Mouse (Mus musculus): ENCODE results near the gene Tnfsf9. TPM values are rescaled to one million over a fixed set of nuclear protein-coding genes. Genes with fewer than 3 reads are reported as not detected.
"Not testable (repeated sequence)": the region's sequence is repeated elsewhere in the genome, so short reads cannot be mapped to it uniquely, and the experiment has no call there.

Tnfsf9 gene
- total RNA-seq, 1 experiment from 2014 or later, result 0.82 TPM

DNA sequence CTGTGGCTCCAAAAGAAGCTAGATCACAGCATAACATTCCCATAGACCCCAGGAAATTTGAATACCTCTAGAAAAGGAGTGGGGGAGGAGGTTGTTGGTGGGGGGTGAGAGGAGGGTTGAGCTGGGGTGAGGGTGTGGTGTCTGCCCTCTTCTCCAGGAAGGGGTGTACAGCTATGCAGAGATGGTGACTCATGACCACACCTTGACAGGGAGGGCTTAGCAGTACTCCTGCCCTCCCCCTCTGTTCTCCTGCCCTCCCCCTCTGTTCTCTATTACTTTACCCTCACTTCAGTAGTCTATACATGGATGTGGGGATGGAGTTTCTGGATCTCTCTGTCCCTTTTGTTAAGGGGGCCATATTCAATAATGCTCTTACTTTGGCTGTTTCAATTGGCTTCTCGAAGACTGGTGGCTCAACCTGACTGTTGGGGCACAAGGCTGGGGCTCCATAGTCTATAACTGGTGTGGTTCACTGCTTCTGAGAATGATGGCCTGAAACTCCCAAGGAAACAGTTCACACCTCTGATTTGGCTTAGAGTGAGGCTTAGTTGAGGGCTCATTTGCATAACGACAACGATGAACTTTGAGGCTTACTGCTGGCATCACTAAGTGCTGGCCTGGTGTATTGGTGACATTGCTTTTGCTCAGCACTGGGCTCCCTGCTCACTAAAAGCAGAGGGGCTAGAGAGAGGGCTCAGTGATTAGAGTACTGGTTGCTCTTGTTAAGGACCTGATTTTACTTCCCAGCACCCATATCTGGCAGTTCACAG lies 20.9 kb downstream of the Tnfsf9 start:
- ATAC-seq (replicated peaks; ENCODE audit: low read depth, poor library complexity, severe bottlenecking), result no peak

DNA sequence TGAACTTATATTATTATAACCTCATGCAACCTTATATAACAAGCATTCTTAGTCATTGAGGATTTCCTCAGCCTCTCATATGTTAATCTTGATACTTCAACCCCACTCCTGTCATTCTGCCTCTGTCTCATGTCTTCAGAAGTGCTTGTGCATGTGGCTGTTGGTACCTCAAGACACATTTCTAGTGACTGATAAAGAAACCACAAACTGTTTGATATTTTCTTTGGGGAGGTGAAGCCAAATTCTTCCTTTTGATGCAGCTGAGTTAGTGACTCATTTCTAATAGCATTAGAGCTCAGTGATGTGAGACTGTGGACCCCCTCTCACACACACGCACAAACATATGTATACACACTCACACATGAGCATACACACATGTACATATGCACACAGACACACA lies 26.7 kb downstream of the Tnfsf9 start:
- ATAC-seq (replicated peaks; ENCODE audit: low read depth, poor library complexity, severe bottlenecking), result peak; percentile 71

DNA sequence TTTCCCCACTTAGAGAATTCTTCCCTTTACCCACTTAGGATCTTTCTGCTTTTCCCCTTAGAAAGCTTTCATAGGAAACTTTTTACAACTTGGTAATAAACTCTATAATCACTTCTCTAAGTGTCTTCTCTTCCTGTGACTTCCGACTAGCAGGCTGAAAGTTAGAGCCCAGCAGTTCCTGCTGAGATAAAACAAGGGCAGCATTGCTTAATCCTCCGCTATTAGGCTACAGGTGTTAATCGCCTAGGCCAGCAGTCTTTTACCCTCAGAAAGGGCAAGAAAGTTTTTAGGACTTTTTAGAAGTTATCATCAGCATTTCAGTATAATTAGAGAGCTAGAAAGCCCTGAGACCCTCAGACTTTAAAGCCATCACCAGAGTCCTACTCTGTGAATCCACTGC lies 28.9 kb downstream of the Tnfsf9 start:
- ATAC-seq (replicated peaks; ENCODE audit: low read depth, poor library complexity, severe bottlenecking), result not testable (repeated sequence)

DNA sequence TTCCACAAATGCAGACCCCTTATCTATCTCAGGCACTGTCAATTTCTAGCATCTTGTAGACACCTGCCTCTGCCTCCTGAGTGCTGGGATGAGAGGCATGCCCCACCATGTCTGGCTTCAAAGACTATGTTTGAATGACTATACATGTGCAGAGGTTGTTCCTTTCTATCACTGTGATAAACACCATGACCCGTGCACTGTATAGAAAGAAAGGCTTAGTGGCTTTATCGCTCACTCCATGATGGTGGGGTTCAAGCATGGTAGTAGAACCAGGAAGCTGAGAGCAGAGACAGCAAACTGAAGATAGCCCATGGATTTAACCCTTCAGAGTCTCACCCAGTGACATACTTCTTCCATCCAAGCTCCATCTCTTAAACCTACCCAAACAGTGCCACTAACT lies 29.6 kb downstream of the Tnfsf9 start:
- no peak for ATAC-seq (replicated peaks; ENCODE audit: low read depth, poor library complexity, severe bottlenecking)

DNA sequence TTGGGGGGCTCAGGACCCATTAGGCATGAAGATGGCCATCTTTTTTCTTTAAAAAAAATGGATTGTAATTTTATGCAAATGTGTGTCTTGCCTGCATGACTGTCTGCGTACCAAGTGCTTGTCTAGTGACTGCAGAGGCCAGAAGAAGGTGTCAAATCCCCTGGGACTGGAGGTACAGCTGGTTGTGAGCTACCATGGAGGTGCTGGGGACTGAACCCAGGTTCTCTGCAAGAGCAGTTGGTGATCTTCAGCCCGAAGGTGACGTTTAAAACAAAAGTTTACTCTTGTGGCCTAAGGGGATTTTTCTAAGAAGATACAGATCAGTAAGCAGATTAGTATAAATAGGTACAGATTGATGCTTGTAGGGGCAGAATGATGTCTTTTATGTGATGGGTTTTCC lies 30.5 kb downstream of the Tnfsf9 start:
- no peak for ATAC-seq (replicated peaks; ENCODE audit: low read depth, poor library complexity, severe bottlenecking)

DNA sequence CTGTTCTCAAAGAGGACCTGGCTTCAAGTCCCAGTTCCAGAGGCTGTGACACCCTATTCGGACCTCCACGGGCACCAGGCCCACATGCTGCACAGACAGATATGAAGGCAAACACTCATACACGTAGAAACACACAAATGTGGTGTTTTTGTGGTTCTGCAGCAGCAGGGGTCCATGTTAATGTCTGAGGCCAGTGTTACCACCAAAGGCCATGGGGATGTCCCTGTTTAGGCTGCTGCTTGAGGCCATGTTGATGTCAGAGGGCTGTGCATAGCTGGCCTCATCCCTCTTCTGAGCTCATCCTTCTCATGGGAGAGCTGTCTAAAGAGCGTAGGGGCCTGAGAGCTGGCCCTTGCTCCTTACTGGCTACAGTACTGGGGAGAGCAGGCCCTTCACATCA lies 33.6 kb downstream of the Tnfsf9 start:
- no peak for ATAC-seq (replicated peaks; ENCODE audit: low read depth, poor library complexity, severe bottlenecking)

DNA sequence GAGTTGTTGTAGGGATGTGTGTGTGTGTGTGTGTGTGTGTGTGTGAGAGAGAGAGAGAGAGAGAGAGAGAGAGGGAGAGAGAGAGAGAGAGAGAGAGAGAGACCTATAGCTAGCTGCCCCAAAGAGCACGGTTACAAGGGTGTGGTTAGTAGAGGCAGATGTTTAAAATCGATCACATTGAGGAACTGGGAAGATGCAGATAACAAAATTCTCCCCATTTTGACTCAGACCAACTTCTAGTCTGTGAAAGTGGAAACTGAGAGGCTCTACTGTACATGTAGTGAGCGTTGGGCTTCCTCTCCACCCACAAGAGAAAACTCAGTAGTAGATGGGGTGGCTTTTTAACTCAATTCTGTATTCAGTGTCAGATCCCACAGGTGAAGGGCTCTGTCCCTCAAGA lies 34.6 kb downstream of the Tnfsf9 start:
- ATAC-seq (replicated peaks; ENCODE audit: low read depth, poor library complexity, severe bottlenecking), result no peak

DNA sequence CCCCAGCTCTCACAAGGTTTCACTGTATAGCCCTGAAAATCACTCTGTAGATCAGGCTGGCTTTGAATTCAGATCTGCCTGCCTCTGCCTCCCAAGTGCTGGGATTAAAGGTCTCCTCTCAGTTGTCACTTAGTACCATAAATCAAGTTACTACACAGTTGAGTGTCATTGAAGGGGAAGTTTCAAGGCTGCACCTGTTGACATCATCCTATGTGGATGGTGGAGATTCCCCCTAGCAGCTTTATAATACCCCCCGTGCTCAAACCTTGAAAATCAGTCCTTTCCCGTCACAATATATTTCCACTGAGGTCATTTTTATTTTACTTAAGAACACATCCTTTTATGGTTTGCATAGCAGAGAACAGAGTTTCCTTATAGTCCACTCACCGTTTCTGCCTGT lies 38.6 kb downstream of the Tnfsf9 start:
- no peak for ATAC-seq (replicated peaks; ENCODE audit: low read depth, poor library complexity, severe bottlenecking)

DNA sequence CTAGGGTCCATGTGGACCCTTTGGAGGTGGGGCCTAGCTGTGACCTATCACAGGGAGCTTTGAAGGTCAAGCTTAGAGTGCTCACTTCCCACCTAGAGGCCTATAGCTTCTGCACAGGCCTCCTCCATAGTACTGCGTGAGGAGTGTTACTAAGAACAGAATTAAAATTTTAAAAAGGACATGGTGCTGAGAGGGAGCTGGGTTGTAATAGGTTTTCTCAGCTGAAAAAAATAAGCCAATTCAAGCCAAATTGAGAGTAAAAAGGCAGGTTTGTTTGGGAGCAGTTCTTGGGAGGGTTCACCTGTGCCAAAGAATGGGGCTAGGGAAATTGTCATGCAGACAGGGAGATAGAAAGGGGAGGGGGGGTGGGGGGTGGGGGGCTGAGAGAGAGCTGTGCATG lies 40.0 kb downstream of the Tnfsf9 start:
- no peak for ATAC-seq (replicated peaks; ENCODE audit: low read depth, poor library complexity, severe bottlenecking)

DNA sequence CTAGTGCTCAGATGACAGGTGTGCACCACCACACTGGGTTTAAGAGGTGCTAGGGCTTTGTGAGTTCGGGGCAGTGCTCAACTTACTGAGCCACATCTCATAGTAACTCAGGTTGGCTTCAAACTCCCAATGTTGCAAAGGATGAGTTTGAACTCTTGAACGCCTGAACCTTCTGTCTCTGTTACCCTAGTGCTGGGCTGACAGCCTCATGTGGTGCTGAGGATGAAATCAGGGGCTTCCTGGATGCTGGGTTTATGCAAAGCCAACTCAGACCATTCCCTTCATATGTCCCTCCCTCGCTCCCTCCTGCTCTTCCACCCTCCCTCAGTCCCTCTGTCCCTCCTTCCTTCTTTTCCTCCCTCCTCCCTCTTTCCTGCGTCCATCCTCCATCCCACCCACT lies 43.2 kb downstream of the Tnfsf9 start:
- ATAC-seq (replicated peaks; ENCODE audit: low read depth, poor library complexity, severe bottlenecking), result no peak

DNA sequence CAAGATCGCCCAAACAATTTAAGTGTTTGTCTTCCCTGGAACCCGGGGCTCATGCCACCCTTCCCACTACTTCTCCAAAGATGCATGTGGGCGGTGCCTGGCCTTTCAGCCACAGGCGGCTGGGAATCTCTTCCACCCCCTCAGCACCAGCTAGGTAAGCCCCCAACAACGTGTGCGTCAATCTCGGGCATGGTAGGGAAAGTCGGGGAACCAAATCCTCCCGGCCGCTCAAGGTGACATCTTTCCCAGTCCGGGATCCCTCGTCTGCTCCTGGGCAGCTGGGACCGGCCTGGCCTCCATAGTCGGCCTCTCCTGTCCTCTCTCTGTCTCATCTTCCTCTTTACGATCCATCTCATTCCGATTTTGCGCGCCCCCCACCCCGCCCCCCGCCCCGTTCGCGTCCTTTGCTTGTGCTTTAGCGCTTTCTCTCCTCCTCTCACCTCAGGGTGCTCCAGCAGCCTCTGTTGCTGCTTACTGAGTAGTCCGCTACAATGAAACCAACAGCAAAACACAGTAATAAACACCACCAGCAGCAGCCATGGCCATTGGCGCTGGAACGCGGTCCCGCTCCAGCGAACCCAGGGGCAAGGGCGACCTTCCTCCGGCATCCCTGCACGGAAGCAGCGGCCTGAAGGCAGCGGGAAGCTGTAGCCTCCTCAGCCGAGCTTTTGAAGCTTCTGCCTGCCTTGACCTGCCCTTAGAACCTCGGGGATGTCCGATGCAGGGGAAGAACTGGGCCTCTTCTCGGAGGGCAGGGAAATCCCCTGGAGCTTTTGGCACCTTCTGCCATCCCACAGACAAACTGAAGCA lies 44.1 kb downstream of the Tnfsf9 start, which contains the start of gene Cd70:
Gene Cd70 (minus strand): TSS at position 784 of the 810 bp plus-strand sequence.
- peak; percentile 34 for ATAC-seq (replicated peaks; ENCODE audit: low read depth, poor library complexity, severe bottlenecking)

DNA sequence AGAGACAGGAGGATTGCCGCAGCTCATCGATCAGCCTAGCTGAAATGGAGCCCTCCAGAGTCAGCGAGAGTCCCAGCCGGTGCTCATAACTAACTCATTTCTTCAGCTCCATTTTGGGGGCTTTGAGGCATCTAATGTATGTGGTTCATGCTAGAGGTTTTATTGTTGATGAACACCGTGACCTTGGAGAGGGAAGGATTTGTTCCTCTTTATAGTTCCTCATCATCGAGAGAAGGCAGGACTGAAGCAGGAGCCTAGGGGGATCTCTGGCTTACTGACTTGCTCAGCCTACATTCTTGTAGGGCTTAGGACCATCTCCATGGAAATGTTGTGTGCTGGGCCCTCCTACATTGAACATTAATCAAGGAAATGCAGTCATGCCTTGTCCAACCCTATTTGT lies 47.9 kb downstream of the Tnfsf9 start:
- ATAC-seq (replicated peaks; ENCODE audit: low read depth, poor library complexity, severe bottlenecking), result peak; percentile 66

DNA sequence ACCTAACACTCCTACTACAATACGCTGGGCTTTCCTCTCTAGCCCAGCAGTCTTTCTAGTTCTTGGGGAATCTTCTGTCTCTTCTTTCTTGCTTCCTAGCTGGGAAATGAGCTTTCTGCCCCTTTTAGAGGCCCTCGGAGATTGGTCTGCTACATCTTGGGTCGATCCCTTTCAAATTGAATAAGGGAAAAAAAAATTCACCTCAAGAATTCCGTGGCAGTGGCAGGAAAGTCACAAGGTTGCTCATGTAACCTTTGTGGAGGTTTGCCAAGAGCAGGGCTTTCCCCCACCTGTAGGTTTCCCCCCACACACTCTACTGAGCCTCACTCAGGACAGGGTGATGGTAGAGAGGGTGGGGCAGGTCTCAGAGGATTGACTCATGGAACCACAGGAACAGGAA lies 48.7 kb downstream of the Tnfsf9 start:
- no peak for ATAC-seq (replicated peaks; ENCODE audit: low read depth, poor library complexity, severe bottlenecking)

Other genes with a start within 250 kb of the Tnfsf9 start
- not detected in 2 replicates for gene Acsbg2, start 230.9 kb upstream of the Tnfsf9 start, total RNA-seq (2017)
- gene 1700061G19Rik, start 229.8 kb upstream of the Tnfsf9 start, total RNA-seq (2017), result 0.05 TPM in 1 of 2 replicates, not detected in the other
- 22.4 and 23.7 TPM in 2 replicates for gene Mllt1, start 169.9 kb upstream of the Tnfsf9 start, total RNA-seq (2017)
- not detected in 2 replicates for gene Acer1, start 123.2 kb upstream of the Tnfsf9 start, total RNA-seq (2017)
- gene Clpp, start 115.0 kb upstream of the Tnfsf9 start, total RNA-seq (2017), result 73.8 and 96.9 TPM in 2 replicates
- 16.0 and 30.3 TPM in 2 replicates for gene Alkbh7, start 108.0 kb upstream of the Tnfsf9 start, total RNA-seq (2017)
- gene Pspn, start 105.3 kb upstream of the Tnfsf9 start, total RNA-seq (2017), result not detected in 2 replicates
- gene Gtf2f1, start 94.0 kb upstream of the Tnfsf9 start, total RNA-seq (2017), result 108 and 124 TPM in 2 replicates
- gene Gm17949, start 93.9 kb upstream of the Tnfsf9 start, total RNA-seq (2017), result not detected in 2 replicates
- gene Khsrp, start 73.8 kb upstream of the Tnfsf9 start, total RNA-seq (2017), result 90.7 and 122 TPM in 2 replicates
- gene Slc25a41, start 63.7 kb upstream of the Tnfsf9 start, total RNA-seq (2017), result not detected in 2 replicates
- gene Crb3, start 46.2 kb upstream of the Tnfsf9 start, total RNA-seq (2017), result 1.3 TPM in 1 of 2 replicates, not detected in the other
- gene Slc25a23, start 45.5 kb upstream of the Tnfsf9 start, total RNA-seq (2017), result 6.4 and 11.6 TPM in 2 replicates
- 4.4 and 5.0 TPM in 2 replicates for gene Dennd1c, start 26.8 kb upstream of the Tnfsf9 start, total RNA-seq (2017)
- gene Tubb4a, start 17.5 kb upstream of the Tnfsf9 start, total RNA-seq (2017), result not detected in 2 replicates
- not detected in 2 replicates for gene Cd70, start 44.5 kb downstream of the Tnfsf9 start, total RNA-seq (2017)
- 7.2 and 9.0 TPM in 2 replicates for gene Tnfsf14, start 88.9 kb downstream of the Tnfsf9 start, total RNA-seq (2017)
- 8.4 and 19.3 TPM in 2 replicates for gene C3, start 122.8 kb downstream of the Tnfsf9 start, total RNA-seq (2017)
- gene Gpr108, start 143.1 kb downstream of the Tnfsf9 start, total RNA-seq (2017), result 17.0 and 17.7 TPM in 2 replicates
- gene Trip10, start 144.1 kb downstream of the Tnfsf9 start, total RNA-seq (2017), result 8.4 and 9.8 TPM in 2 replicates
- gene Vav1, start 173.8 kb downstream of the Tnfsf9 start, total RNA-seq (2017), result 182 and 183 TPM in 2 replicates

Data from common myeloid progenitor, adult 5-6 weeks (primary cell).